Mouse (Mus musculus) retina, embryonic 14.5 days (tissue): ENCODE data around the gene Zbtb16.
A peak's percentile ranks its signal among the peaks of the same experiment; 100 is the strongest.

ENCODE experiments used
- DNase-seq: peaks from one replicate; pipeline ENCODE4 v3.0.0-alpha.2; 2015; ENCODE audit warnings: low spot score

Zbtb16 gene

DNA sequence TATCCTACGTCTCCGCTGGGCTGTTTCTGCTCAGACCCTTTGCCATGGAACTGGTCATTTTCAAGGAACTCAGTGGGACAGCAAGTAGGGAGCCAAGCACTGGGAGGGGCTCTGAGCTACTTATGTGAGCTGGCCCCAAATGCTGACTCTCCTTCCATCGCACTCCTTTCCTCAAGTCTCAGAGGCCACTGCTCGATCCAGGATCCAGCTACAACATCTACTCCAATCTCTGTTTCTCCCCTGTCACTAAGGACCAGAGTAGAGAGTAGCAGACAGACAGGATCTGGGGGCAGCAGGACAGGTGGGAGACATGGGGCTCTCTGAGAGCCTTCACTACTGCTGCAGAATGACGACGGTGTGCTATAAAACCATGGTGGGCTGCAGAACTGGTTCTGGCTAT lies 91.6 kb downstream of the Zbtb16 start:
- no peak for DNase-seq

DNA sequence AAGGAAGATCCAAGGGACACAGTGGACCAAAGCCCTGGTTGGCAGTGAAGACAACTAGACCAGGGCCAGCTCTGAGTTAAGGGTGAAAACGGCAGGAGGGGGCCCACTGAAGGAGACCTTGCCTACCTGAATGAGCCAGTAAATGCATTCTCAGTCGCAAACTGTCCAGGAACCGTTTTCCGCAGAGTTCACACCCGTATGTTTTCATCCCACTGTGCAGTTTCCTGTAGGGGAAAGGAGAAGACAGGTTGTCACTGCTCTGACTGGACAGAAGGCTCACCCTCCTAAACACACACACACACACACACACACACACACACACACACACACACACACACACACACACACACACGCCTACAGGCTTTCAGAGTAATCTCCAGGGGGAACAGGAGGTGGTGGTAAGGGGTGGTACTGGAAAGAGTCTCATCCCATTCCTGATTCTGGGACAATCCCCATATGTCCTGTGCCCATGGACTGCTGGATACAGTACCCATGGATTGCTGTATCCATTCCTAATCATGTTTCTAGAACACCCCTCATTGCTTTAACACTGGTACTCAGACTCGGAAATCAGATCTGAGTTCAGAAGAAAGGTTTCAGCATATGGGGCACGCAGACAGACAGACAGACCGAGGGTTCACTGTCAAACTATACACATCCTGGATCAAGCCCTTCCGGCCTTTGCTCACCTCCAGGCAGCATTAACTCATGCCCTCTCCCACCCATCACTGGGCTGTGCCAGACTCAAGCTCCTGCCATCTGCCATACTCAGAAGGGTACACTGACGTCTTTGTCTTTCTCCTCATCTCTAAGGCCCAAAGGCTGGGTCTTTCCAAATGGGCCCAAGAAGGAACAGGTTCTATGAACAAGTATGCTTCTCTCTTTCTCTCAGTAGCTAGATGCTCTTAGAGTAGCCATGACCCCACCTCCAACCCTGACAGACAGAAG lies 92.4 kb downstream of the Zbtb16 start:
- no peak for DNase-seq

DNA sequence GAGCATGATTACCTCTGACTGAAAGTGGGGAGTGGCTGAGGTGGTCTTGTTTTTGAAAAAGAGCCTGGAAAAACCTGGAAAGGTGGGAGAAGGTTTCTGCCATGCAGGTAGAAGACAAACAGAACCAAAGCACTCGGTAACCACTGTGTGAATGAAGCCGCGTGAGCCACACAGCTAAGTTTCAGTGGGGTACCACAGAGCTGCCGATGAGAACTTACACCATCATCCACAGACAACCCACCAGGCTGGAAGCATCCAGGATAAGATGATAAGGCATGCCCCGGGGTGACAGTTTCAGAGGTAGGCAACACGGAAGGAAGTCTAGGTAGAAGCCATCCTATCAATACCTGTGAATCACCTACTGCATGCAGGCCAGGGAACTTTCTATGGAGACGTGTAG lies 93.9 kb downstream of the Zbtb16 start:
- DNase-seq, result no peak

DNA sequence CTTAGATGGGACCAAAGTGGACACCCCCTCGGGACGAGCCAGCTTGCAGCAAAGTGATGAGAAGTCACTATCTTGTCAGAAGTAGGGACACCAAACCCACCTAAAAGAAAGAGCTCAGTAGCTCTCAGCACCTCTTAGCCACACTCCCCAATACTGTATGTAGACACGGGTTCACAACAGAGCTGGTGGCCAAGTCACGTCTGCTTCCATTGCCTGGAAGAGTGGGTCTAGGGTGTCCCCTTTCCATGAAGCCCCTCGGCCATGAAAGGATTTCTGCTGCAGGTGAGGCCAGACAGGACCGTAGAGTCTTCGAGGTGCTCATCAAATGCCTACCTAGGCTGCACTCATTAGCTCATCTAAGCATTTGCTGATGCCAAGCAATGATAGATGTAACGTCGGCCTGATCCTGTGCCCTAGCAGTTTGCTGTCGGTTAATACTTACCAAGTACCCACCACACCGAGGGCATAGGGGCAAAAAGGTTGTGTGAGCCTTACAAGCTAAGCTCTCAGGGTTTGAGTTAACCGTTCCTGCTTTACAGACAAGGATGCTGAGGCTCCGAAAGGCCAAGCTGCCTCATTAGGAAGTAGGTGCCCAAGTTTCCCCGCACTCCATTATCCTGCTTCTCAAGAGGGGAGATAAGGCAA lies 94.5 kb downstream of the Zbtb16 start:
- no peak for DNase-seq

DNA sequence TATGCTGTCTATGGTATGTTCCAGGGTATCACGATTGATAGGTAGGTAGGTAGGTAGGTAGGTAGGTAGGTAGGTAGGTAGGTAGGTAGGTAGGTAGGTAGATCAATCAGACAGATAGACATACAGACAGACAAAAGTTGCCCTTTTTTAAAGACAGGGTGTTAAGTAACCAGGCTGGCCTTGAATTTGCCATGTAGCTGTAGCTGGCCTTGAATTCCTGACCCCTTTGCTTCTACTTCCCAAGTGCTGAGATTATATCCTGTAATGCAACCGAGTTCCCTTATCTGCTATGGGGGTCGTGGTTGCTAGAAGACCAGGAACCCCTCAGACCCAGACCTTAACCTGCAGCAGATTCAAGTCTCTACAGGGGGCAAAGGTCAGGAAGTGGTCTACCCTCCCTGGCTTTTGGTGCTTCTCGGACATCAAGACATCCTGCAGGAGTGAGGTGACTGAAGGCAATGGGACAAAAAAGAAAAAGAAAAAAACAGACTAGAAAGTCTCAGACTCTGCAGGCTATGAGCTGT lies 95.2 kb downstream of the Zbtb16 start:
- no peak for DNase-seq

DNA sequence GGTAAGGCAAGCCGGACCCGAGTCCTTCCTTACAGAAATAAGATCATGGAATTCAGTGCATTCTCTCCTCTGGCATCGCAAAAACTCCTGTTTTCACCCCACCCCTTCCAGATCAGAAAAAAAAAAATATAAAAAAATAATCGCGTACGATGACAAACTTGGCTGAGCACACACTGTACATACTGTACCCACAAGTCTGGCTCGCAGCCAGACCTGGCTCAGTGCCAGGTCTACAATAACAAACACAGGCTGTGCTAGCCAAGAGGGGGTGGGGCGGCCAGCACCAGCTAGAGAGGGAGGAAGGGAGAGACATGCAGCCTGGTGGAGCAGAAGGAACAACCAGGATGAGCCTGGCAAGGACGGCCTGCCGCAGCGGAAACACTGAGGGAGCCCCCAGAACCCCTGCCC lies 95.9 kb downstream of the Zbtb16 start:
- DNase-seq, result peak; percentile 80

DNA sequence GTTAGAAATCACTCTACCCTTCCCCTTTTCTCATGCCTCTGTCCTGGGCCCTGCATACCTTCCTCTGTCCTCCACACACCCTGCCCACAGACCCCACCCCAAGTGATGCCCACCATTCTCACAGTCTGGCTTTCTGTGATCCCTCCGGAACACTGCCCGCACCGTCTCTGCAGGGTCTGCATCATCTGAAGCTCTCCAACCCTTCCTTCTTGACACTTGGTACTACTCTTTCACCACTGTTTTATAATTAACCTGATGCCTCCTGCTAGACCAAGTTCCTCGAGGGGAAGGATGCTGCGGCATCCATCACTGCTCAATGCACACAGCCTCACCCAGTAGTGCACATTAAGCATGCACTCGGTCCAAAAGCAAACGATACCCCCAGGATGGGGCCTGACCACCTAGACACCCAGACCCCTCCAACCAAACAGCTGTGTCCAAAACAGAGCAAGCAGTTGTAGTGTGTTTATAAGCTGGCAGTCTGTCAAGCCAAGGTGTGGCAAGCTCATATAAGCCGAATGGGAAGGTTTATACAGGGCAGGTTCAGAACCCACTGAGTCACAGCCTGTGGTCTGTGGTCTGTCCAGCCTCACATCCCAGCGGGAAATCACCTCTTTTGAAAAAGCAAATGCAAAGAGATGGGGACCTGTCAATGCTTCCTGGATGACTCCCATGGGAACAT lies 97.1 kb downstream of the Zbtb16 start:
- DNase-seq, result no peak

DNA sequence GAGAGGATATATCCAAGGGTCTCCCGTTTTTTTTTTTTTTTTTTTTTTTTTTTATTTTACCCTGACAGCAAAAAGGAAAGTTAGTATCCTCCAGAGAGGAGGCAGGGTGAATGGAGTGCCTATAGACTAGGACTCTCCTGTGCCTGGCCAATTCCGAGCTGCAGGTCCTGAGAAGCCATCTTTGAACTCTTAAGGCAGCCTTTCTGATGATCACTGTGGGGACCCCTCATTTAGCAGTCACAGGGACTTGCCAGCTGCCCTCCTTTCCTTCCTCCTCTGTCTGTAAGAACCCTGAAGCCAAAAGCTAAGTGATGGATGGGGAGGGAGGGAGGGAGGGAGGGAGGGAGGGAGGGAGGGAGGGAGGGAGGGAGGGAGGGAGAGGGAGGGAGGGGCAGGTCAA lies 98.1 kb downstream of the Zbtb16 start:
- no peak for DNase-seq

DNA sequence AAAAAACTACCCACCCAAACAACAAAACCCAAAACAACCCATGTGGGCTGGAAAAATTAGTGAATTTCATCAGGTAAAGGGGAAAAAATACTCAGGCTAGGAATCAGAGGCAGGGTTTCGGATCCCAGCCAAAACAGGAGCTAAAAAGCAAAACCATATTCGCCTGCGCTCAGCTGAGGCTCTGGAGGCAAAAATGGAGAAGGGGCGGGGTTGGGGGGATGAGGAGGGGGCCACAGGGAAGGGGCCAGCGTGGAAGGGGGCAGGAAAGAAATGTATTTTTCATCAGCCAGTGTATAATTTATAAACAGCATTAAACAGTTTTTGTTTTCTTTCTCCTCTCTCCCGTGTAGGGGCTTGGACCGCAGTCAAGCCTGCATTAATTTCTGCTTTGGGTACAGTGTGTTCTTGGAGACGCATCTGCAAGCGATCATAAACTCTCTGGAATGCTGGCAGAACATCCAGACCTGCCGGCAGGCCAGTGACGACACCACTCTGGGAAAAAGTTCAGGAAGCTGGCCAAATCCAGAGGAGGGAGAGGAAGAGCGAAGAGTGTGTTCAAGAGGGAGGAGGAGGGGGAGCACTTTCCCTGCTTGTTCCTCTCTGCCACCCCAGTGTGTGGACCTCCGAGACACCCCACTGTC lies 98.7 kb downstream of the Zbtb16 start:
- DNase-seq, result no peak

DNA sequence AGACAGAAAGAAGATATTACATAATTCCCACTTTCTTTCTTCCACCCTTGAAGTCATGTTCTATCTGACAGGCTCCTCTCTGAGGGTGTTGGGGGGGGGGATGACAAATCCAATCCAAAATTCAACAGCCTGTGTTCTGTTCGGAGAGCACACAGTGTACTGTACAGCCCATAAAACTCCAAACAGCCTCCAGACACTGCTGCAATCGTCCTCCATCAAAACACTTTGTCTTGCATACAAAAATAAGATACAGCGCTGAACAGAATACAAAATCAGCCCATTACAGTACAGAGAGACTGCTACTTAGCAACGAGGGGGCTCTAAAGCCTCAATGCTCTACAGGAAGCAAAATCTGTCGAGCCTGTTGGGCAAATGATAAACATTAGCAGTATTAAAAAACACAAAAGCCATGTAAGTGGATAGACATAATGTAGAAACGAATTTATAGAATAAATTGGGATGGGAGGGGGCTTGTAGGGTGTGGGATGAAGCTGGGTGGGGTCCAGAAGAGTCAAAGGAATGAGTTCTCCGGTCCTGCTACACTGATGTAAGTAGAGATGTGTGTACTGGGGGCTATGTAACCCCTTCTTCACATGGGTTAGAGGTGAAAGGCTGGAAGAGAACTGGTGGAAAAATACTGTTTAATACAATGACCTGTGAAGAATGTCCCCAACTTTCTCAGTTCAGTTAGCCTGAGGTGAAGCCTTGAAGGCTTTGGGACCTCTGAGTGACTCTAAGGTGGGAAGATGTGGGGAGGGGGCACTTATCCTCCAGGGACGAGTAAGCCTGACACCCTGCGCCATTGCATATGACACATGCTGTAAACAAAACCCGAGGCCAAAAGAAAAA lies 99.4 kb downstream of the Zbtb16 start:
- DNase-seq, result no peak

DNA sequence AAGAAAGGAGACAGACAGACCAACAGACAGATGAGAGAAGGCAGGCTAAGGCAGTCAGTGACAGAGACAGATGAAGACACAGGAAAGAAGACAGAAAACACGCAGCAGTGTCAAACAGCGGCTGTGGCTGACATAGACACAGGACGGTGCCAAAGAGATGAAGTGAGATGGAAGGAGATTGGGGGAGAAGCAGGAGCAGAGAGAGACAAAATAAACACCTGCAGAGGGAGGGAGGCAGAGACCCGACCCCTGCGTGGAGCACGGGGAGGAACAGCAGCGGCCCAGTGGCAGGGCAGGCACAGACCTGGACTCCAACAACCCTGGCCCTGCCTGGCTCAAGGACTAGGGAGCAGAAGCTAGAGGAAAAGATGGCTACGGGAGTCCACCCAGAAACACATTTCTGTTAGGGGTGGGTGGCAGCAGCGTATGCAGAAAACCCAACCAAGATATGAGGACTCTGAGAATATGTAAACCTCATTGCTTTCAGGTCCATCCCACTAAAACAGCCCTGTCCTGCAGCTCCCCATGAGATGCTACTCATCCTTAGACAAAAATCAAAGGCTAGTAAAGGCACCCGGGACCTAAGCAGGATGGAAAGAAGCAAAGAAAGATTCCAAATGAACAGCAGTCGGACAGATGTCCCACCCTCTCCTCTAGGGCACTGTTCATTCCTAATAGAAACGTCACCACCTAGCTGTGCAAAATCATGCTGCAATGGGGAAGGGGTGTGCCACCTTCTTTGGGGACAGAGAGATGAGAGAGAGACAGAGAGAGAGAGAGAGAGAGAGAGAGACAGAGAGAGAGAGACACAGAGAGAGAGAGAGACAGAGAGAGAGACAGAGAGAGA lies 100.3 kb downstream of the Zbtb16 start:
- DNase-seq, result no peak

DNA sequence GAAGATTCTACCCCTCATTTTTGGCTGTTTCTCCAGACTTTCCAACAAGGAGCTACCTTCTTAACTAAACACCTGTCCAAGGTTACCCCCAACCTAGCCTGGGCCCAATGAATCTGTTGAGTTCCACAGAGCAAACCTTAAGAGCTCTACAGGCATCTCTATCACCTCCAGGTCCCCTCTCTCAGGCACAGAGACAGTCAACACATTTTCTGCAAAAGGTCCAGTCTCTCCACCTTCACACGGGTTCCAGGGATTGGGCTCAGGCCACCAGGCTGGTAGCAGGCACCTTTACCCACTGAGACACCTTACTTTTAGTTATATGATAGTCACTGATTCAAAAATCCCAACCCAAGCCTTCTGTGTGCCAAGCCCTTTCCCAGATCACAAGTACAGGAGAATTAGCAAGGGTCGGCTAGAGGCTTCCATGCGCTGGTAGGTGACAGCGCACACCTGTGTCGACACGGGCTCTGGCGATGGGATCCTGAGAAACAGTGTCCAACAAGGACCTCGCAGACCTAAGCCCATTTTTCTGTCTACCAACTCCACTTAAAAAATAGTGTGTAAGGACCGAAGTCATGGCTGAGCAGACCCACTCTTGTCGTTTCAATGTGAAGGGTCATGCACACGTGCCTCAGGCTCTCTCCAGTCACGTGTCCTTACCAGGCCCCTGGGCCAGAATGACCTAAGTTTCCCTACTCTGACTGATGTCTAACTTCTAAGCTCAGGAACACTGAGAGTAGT lies 101.1 kb downstream of the Zbtb16 start:
- DNase-seq, result no peak

DNA sequence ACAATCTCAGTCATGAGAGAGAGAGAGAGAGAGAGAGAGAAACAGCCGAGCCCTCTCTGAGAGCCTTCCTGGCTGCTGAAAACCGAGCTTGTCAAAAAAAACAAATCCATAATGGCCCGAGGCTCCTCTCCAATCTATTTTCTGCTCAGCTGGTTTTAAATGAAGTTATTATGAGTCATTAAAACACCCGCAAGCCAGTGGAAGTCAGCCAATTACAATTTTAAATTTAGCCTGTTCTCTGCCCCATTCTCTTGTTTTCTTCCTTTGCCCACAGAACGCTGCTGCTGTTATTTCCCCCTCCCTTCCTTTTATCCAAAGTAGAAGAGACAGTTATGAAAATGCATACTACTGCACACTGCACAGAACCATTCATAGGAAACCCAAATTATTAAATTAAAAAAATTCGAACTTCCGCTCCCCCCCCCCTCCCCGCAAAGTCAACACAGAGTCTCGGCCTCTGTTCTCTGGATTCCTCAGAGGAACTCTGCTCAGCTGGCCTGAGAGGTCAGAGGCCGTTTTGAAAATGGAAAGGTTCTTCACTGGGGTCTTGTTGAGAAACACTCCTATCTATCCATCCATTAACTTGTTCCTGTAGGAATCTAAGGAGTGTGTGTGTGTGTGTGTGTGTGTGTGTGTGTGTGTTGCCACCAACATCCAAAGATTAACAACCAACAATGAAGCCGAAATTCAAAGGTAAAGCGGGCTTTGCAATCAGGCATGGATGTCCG lies 102.0 kb downstream of the Zbtb16 start:
- DNase-seq, result peak; percentile 68

DNA sequence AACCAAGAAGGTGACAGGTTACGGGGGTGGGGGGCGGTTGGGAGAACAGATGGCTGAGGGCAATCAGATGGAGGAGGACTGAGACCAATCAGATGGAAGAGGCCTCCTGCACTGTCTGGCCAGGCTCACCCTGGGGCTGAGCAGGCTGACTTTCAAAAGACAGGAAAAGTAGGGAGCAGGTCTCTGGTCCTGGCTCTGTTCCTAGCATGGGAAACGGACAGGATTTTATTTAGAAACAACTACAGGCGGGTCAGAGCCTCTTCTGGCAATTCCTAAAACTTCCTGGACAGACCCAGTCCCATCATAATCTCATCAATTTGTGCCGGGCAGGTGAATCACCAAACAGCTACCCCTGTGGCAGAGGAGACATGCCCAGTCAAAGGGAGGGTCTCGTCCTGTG lies 102.9 kb downstream of the Zbtb16 start:
- DNase-seq, result no peak

DNA sequence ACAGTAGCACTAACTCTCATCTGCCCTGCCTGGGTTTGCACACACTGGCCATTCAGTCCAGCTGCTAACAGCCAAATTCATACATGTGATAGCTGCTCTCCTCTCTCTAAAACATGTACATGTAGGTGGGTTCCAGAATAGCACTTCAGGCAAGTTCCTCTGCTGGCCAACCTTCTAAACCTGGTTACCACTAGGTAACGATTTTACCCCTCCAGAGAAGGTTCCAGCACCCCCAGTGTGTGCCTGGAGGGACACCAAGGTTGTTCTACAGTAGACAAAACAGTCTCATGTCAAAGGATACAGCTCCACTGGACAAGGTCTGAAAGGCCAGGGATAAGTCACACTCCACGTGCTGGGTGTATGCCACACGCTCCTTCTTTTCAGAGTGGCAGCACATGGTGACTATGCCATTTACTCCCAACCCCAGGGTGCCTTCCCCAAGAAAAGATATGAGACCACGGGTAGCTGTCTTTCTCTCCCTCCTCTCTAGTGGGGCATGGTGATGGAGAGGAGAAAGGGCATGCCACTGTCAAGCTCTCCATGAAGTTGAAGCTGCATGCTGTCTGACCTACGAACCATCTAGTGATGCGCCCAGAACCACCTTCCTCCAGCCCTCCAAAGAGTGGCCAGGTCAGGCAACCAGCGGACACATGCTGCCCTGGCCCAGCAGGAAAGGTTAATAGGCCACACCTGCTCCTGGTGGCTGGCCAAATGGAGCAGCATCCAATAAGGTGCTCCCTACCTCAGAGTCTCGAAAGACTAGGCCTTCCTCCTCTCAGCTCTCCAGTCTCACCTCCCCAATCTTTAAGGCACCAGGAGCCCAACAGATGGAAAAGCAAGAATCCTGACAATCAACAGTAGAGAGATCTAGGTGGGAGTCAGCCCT lies 104.1 kb downstream of the Zbtb16 start:
- DNase-seq, result no peak

DNA sequence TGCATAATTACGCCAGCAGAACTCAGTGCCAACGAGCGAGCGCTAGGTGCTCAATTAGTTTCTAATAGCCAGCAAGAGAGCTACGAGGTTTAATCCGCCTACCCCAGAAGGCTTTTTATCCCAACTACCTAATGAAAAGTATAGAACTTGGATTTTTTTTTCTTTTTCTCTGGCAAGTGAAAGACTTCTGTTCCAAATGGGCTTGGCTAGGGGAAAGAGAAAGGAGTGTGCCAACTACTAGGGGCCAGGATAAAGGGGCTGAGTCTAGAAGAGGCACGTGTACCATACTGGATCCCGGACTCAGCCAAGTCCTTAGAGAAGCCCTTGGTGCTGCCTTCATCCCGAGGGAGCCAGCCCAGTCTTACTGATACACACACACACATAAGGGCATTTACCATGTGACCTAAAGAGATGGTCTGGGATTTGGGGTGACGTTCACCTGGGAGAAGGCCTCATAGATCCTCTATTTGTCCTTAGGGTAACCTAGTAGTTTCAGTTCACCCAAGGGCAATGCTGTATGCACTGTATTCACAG lies 105.5 kb downstream of the Zbtb16 start:
- DNase-seq, result no peak

DNA sequence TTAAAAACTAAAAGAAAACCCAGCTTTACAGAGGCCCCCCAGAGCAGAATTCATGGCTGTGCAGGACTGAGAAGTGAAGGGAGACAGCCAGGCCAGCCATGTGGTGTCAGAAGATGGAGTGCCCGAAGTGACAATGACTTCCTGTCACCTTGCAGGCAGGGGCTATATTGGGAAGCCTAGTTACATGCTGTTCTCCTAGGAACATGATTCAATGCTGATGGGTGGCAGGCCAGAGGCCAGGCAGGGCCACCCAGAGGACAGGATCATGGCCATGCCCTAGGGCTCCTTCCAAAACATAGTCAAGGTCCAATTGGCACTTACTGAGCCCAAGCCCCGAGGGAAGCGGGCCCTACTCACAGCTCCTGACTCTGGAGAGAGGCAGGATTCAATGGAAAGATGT lies 106.6 kb downstream of the Zbtb16 start:
- DNase-seq, result no peak

DNA sequence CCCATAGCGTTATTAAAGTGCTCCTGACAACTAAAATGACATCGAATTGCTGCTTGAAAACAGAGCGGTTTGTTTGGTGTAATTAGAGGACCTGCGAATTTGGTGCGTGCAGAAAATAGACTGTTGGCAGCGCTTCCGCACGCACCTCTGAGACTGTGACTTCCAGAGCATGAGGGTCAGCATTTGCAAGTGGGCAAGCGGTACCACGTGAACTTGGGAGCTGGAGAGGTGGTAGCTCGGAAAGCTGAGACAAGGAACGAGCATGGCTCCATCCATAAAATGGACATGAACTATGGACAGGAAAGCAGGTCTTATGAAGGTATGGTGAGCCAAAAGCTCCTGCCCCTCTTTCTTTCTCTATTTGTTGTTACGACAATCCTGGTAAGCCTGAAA lies 107.3 kb downstream of the Zbtb16 start:
- DNase-seq, result no peak
